ENCODE assay signal across 9 mouse cellular contexts in the genomic region with DNA sequence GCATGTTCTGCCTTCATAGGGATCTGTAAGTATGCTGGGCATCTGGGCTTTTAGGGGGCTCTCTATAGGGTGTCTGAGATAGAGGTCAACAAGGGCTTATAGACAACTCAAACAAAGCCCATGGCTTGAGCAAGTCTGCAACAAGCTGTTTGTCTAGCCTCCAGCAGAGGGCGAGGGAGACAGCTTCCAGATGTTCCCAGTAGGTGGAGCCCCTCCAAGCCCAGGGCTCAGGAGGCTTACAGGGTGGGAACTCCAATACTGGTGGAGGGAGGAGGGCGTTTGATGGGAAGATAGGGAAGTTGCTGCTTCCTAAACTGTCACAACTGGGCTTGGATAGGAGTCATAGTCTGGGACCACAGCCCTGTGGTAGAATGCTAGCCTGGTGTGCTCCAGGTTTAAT. TPM values are rescaled to one million over a fixed set of nuclear protein-coding genes. Genes with fewer than 3 reads are reported as not detected.
A peak's percentile ranks its signal among the peaks of the same experiment; 100 is the strongest.
DNase-seq lines count a peak whose midpoint lies in the region; ATAC-seq and TF ChIP-seq lines count a peak whose summit lies in the region.
"Had no signal": no experiment of that assay in that cellular context is flagged by ENCODE, and none has a peak within 500 bp of the region (broad histone marks: within the 10 kb centered on the region; RNA-seq: fewer than 3 reads in every experiment).

No protein-coding gene starts in this region.

- H3K36me3 ChIP-seq in testis, adult 2 months (ENCODE audit: control insufficient read depth, insufficient read depth, low read length), result no peaks in the 10 kb centered on the region; the same call in 1 of the 2 replicates

- no peaks in the 10 kb centered on the region for H3K4me1 ChIP-seq in testis, adult 2 months (ENCODE audit: control insufficient read depth, insufficient read depth, low read length)
- H3K4me1 ChIP-seq in lung, adult 2 months (ENCODE audit: control insufficient read depth, insufficient read depth, low read length), result no peaks in the 10 kb centered on the region
- H3K4me1 ChIP-seq: embryonic facial prominence, embryonic 12.5 days had no signal

- peak; percentile 90 for ATAC-seq in common myeloid progenitor, adult 5-6 weeks (replicated peaks; ENCODE audit: low read depth, poor library complexity, severe bottlenecking)
- ATAC-seq in granulocyte monocyte progenitor cell, adult 5-6 weeks (replicated peaks; ENCODE audit: poor library complexity, severe bottlenecking), result peak; percentile 88
- peak; percentile 36; the same call in 1 of the 2 replicates for ATAC-seq in neutrophil, adult 5-6 weeks (ENCODE audit: extremely low read depth, insufficient number of reproducible peaks, low FRiP score, poor library complexity, severe bottlenecking)

- TF ChIP-seq CTCF in testis, adult 2 months (IDR thresholded peaks at IDR 0.05; ENCODE audit: control insufficient read depth, insufficient read depth, insufficient replicate concordance, low read depth, low read length), result peak; percentile 81; the same call in 1 of the 2 replicates
- TF ChIP-seq CTCF in lung, adult 2 months (IDR thresholded peaks at IDR 0.05; ENCODE audit: insufficient read depth, low read length), result peak; percentile 99

- TF ChIP-seq POLR2A in testis, adult 2 months (IDR thresholded peaks at IDR 0.05; ENCODE audit: control insufficient read depth, low read depth, low read length), result no peak
- TF ChIP-seq POLR2A in lung, adult 2 months (IDR thresholded peaks at IDR 0.05; ENCODE audit: borderline replicate concordance, extremely low read depth, low read depth, low read length), result no peak

- H3K27me3 ChIP-seq in testis, adult 2 months (ENCODE audit: control insufficient read depth, insufficient read depth, low read length), result no peaks in the 10 kb centered on the region

- no peak overlapping the region for H3K4me3 ChIP-seq in testis, adult 2 months (ENCODE audit: control insufficient read depth, low read depth, low read length)
- no peak overlapping the region for H3K4me3 ChIP-seq in lung, adult 2 months (replicated peaks; ENCODE audit: extremely low read depth, low read depth, low read length)
- H3K4me3 ChIP-seq: embryonic facial prominence, embryonic 12.5 days had no signal

- no peak overlapping the region for H3K27ac ChIP-seq in testis, adult 2 months (ENCODE audit: control insufficient read depth, insufficient read depth, low read depth, low read length)
- H3K27ac ChIP-seq: embryonic facial prominence, embryonic 12.5 days had no signal

- WGBS in lung, adult 2 months, result 15% methylated on average over 2 of the region's 2 CpGs

- no peak for DNase-seq in testis, postnatal 14 days (ENCODE audit: low spot score)
- DNase-seq in kidney, adult 8-10 months, result peak; percentile 37 to 68
- DNase-seq in lung, adult 2 months, result peak; percentile 54
- DNase-seq in thymus, postnatal 4 days, result peak; percentile 81

RNA-seq across cellular contexts. Expression of a gene that starts 5.5 kb away (rescaled TPM):
- 87.3 and 88.7 TPM in 2 replicates for polyA plus RNA-seq in testis, adult 2 months (2012; rRNA removed)
- under 0.01 and 0.05 TPM in 2 replicates for total RNA-seq in common myeloid progenitor, adult 5-6 weeks (2017)
- not detected in 2 replicates for total RNA-seq in granulocyte monocyte progenitor cell, adult 5-6 weeks (2014; fragmentation: Nextera tagmentation)
- 0.04 TPM in 1 of 2 replicates, not detected in the other for total RNA-seq in granulocyte monocyte progenitor cell, adult 5-6 weeks (2017)
- 0.85 and 0.99 TPM in 2 replicates for polyA plus RNA-seq in lung, adult 2 months (2012; rRNA removed)
- total RNA-seq in neutrophil, adult 5-6 weeks (2017), result under 0.01 and 0.12 TPM in 2 replicates

RNA-seq across cellular contexts. Expression of a gene that starts 7.4 kb away (rescaled TPM):
- 47.5 and 49.7 TPM in 2 replicates for polyA plus RNA-seq in testis, adult 2 months (2012; rRNA removed)
- total RNA-seq in common myeloid progenitor, adult 5-6 weeks (2017), result 3,442 and 3,905 TPM in 2 replicates
- 1,942 and 1,984 TPM in 2 replicates for total RNA-seq in granulocyte monocyte progenitor cell, adult 5-6 weeks (2014; fragmentation: Nextera tagmentation)
- total RNA-seq in granulocyte monocyte progenitor cell, adult 5-6 weeks (2017), result 2,435 and 2,975 TPM in 2 replicates
- 20.3 and 43.0 TPM in 2 replicates for polyA plus RNA-seq in lung, adult 2 months (2012; rRNA removed)
- 782 and 849 TPM in 2 replicates for total RNA-seq in neutrophil, adult 5-6 weeks (2017)

RNA-seq across cellular contexts. Expression of a gene that starts 14.2 kb away (rescaled TPM):
- polyA plus RNA-seq in testis, adult 2 months (2012; rRNA removed), result 0.22 and 0.43 TPM in 2 replicates
- total RNA-seq in common myeloid progenitor, adult 5-6 weeks (2017), result not detected in 2 replicates
- not detected in 2 replicates for total RNA-seq in granulocyte monocyte progenitor cell, adult 5-6 weeks (2014; fragmentation: Nextera tagmentation)
- not detected in 2 replicates for total RNA-seq in granulocyte monocyte progenitor cell, adult 5-6 weeks (2017)
- polyA plus RNA-seq in lung, adult 2 months (2012; rRNA removed), result 5.8 and 5.9 TPM in 2 replicates
- total RNA-seq in neutrophil, adult 5-6 weeks (2017), result not detected in 2 replicates

RNA-seq across cellular contexts. Expression of a gene that starts 35.9 kb away (rescaled TPM):
- polyA plus RNA-seq in testis, adult 2 months (2012; rRNA removed), result 50.9 and 51.6 TPM in 2 replicates
- total RNA-seq in common myeloid progenitor, adult 5-6 weeks (2017), result 12.2 and 17.7 TPM in 2 replicates
- 14.3 and 17.9 TPM in 2 replicates for total RNA-seq in granulocyte monocyte progenitor cell, adult 5-6 weeks (2014; fragmentation: Nextera tagmentation)
- 13.0 and 13.9 TPM in 2 replicates for total RNA-seq in granulocyte monocyte progenitor cell, adult 5-6 weeks (2017)
- polyA plus RNA-seq in lung, adult 2 months (2012; rRNA removed), result 32.2 and 36.4 TPM in 2 replicates
- 24.9 and 26.2 TPM in 2 replicates for total RNA-seq in neutrophil, adult 5-6 weeks (2017)

RNA-seq across cellular contexts. Expression of a gene that starts 41.5 kb away (rescaled TPM):
- polyA plus RNA-seq in testis, adult 2 months (2012; rRNA removed), result 1.5 and 1.6 TPM in 2 replicates
- not detected in 2 replicates for total RNA-seq in common myeloid progenitor, adult 5-6 weeks (2017)
- not detected in 2 replicates for total RNA-seq in granulocyte monocyte progenitor cell, adult 5-6 weeks (2014; fragmentation: Nextera tagmentation)
- total RNA-seq in granulocyte monocyte progenitor cell, adult 5-6 weeks (2017), result not detected in 2 replicates
- polyA plus RNA-seq in lung, adult 2 months (2012; rRNA removed), result 0.09 TPM in 1 of 2 replicates, not detected in the other
- not detected in 2 replicates for total RNA-seq in neutrophil, adult 5-6 weeks (2017)

Comparison
In these comparisons a context has a peak if more than half of its experiments do, and no peak if none do; other contexts are left out.
1. ATAC-seq: peak in every context shown above with its lines; median percentile 90 in common myeloid progenitor, adult 5-6 weeks; 88 in granulocyte monocyte progenitor cell, adult 5-6 weeks; 36 in neutrophil, adult 5-6 weeks.